Mouse (Mus musculus) brain, embryonic 14.5 days (tissue): Measurements from ENCODE around the gene Tbx5.

Source experiments
- CTCF ChIP-seq: fragments of 200-500 bp; IDR thresholded peaks from 2 replicates; pipeline ENCODE4 v1.5.1; 2012; ENCODE audit warnings: inconsistent platforms, mild to moderate bottlenecking, moderate library complexity, borderline replicate concordance; ENCODE audit not compliant: insufficient read depth, insufficient read length; ENCODE audit errors: extremely low read depth
- POLR2A ChIP-seq: fragments of 200-500 bp; IDR thresholded peaks from 2 replicates; pipeline ENCODE4 v1.6.1; 2012; ENCODE audit warnings: mild to moderate bottlenecking, inconsistent platforms, borderline replicate concordance; ENCODE audit not compliant: poor library complexity, insufficient read depth, insufficient read length, severe bottlenecking; ENCODE audit errors: extremely low read depth

- TF ChIP-seq CTCF (no peak), POLR2A (no peak)
These were observed 26.0 kb upstream of the Tbx5 start for GRCm38 (mm10) chr5:119806467-119806866.
